Mouse (Mus musculus) liver, embryonic 11.5 days (tissue): ENCODE measurements around the gene 5830411N06Rik. TPM values are rescaled to one million over a fixed set of nuclear protein-coding genes. Genes with fewer than 3 reads are reported as not detected.

Experiments
- ATAC-seq: fragments of 200-750 bp; cut with Nextera tagmentation; replicated peaks from 2 replicates; pipeline ENCODE4 v1.8.0; 2017; ENCODE audit warnings: moderate number of reproducible peaks, mild to moderate bottlenecking, moderate TSS enrichment, moderate library complexity; ENCODE audit not compliant: low FRiP score
- DNase-seq: peaks from one replicate; pipeline ENCODE4 v3.0.0-alpha.2; 2017; ENCODE audit warnings: low spot score
- H3K27ac ChIP-seq: fragments of 300-500 bp; sonication (generic); 2 replicates; pipeline ENCODE4 v1.5.1; 2014; ENCODE audit warnings: mild to moderate bottlenecking, low read depth, low read length, control low read depth
- H3K27me3 ChIP-seq: fragments of 300-500 bp; sonication (generic); replicated peaks from 2 replicates; pipeline ENCODE4 v1.6.1; 2014; ENCODE audit warnings: low read length, mixed read lengths; ENCODE audit not compliant: control insufficient read depth, insufficient read depth
- H3K36me3 ChIP-seq: fragments of 300-500 bp; sonication (generic); 2 replicates; pipeline ENCODE4 v1.6.1; 2014; ENCODE audit warnings: mild to moderate bottlenecking, low read length, moderate library complexity, mixed read lengths; ENCODE audit not compliant: control insufficient read depth, insufficient read depth
- H3K4me1 ChIP-seq: fragments of 300-500 bp; sonication (generic); replicated peaks from 2 replicates; pipeline ENCODE4 v1.6.1; 2014; ENCODE audit warnings: low read length, mixed read lengths; ENCODE audit not compliant: control insufficient read depth, insufficient read depth
- H3K4me2 ChIP-seq: fragments of 300-500 bp; sonication (generic); 2 replicates; pipeline ENCODE4 v1.6.1; 2014; ENCODE audit warnings: mild to moderate bottlenecking, control low read depth, moderate library complexity
- H3K4me3 ChIP-seq: fragments of 300-500 bp; sonication (generic); 2 replicates; pipeline ENCODE4 v1.5.1; 2014; ENCODE audit warnings: low read depth, low read length, control low read depth
- H3K9ac ChIP-seq: fragments of 300-500 bp; sonication (generic); 2 replicates; pipeline ENCODE4 v1.6.1; 2014; ENCODE audit warnings: low read depth, low read length, control low read depth
- H3K9me3 ChIP-seq: fragments of 300-500 bp; sonication (generic); 2 replicates; pipeline ENCODE4 v1.6.1; 2016; ENCODE audit warnings: low read length, inconsistent platforms, mixed read lengths; ENCODE audit not compliant: control insufficient read depth
- WGBS: fragments of 180-500 bp; shearing (Covaris S2); extraction: QIAGEN DNeasy Blood & Tissue Kit; methylation state at CpG from one replicate; pipeline ENCODE4 v1.1.7; 2014; 5-methylcytosine and 5-hydroxymethylcytosine counted together
- polyA plus RNA-seq: library from polyadenylated mRNA; unstranded; fragments of >200 nt; fragmentation: Nextera tagmentation; extraction: Ambion mirVana; gene quantifications from 2 replicates; pipeline ENCODE4 v1.2.1, GENCODE M21; 2014

5830411N06Rik gene
- polyA plus RNA-seq, 1 experiment from 2014 or later, result not detected

DNA sequence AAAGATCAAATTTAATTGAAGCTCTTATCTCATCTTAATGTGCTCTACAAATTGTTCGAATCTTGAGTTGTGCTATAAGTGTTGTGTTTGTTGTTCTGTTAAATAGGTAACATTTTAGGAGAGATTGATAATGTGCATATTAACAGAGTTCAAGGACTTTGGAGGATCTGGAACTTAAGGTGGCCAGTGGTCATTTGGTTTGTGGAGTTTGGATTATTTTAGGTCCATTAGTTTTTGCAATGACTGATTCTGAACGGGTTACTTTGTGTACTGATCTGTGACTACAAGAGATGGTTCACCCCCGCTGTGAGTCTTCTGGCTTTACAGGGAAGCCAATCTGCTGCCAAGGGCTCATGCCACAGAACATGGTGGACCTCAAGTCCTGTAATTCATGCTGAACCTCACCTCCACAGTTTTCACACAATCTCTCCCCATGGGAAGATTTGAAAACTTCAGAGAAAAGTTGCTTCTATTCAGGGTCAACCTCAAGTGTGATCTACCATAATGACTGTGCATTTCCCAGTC lies 72.8 kb downstream of the 5830411N06Rik start:
- Histone ChIP-seq H3K4me2 (no peak overlapping the region), H3K9ac (no peak overlapping the region), H3K9me3 (no peaks in the 10 kb centered on the region), H3K4me3 (no peak overlapping the region), H3K27me3 (no peaks in the 10 kb centered on the region), H3K36me3 (no peaks in the 10 kb centered on the region), H3K4me1 (no peaks in the 10 kb centered on the region), H3K27ac (no peak overlapping the region)
- DNase-seq (no peak), ATAC-seq (no peak)
- WGBS, result 78% methylated on average over 3 of the region's 3 CpGs

DNA sequence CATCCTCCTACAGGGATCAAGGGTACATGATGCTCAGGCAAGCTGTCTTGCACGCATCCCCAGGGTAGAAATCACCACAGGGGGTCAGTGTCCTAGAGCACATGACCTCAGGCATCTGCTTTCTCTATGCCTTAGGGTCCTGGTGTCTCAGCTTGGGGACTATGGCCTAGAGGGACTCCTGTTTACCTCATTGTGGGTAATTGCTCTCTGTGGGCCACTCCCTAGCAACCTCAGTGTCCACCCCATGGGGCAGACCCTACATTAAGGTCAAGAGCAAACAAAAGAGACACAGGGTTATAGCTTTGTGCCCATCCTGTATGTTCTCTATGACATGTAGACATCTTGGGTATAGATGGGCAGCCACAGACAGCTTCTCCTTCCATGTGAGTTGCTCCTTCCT lies 73.5 kb downstream of the 5830411N06Rik start, which contains the start of gene Olfr525:
Gene Olfr525 (plus strand): TSS at position 301 of the 400 bp plus-strand sequence.
- DNase-seq (no peak), ATAC-seq (no peak)
- Histone ChIP-seq H3K4me1 (no peaks in the 10 kb centered on the region), H3K27ac (no peak within 1 kb of the TSS), H3K9me3 (no peaks in the 10 kb centered on the region), H3K36me3 (no peaks in the 10 kb centered on the region), H3K4me2 (no peak within 1 kb of the TSS), H3K4me3 (no peak within 1 kb of the TSS), H3K9ac (no peak within 1 kb of the TSS), H3K27me3 (no peaks in the 10 kb centered on the region)
- WGBS, result 56% methylated on average over 1 of the region's 1 CpGs

GRCm38 (mm10) chr7:140321135-140321534 lies 74.1 kb downstream of the 5830411N06Rik start:
- Histone ChIP-seq H3K9me3 (no peaks in the 10 kb centered on the region), H3K27ac (no peak overlapping the region), H3K4me3 (no peak overlapping the region), H3K36me3 (no peaks in the 10 kb centered on the region), H3K27me3 (no peaks in the 10 kb centered on the region), H3K9ac (no peak overlapping the region), H3K4me2 (no peak overlapping the region), H3K4me1 (no peaks in the 10 kb centered on the region)
- DNase-seq, result no peak
- no peak for ATAC-seq

DNA sequence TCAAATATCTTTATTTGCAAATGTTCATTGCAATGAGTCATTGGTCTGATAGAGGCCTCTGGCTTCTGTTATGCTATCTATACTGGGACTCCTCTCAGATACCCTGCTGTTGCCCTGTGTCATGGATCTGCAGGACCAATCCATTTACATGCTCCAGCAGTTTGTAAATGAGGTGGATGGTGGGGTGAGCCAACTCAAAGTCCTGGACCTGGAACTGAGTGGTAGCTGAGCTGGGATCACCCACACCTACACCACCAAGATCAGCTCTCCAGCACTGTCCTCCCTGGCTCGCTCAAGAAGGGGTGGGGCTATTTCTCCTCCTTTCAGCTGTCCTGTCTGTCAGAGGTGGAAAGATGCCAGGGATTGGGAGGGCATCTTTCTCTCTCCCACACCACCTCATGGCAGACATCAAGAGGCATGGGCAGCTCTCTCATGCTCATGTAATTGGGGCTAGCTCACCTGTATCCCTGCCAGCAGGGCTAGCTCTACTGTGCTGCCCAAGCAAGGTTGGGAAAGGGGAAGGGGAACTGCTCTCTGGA lies 82.8 kb downstream of the 5830411N06Rik start:
- ATAC-seq (no peak), DNase-seq (no peak)
- H3K27ac ChIP-seq, result no peak overlapping the region
- no peaks in the 10 kb centered on the region for H3K4me1 ChIP-seq
- no peaks in the 10 kb centered on the region for H3K36me3 ChIP-seq
- H3K27me3 ChIP-seq, result no peaks in the 10 kb centered on the region
- no peak overlapping the region for H3K4me2 ChIP-seq
- 24% methylated on average over 1 of the region's 1 CpGs for WGBS
- H3K9ac ChIP-seq, result no peak overlapping the region
- no peak overlapping the region for H3K4me3 ChIP-seq
- no peaks in the 10 kb centered on the region for H3K9me3 ChIP-seq

GRCm38 (mm10) chr7:140333717-140334116 lies 86.6 kb downstream of the 5830411N06Rik start, which contains the start of gene Olfr527:
Olfr527 (plus strand) TSS chr7:140334017.
- ATAC-seq (no peak), DNase-seq (no peak)
- no peak within 1 kb of the TSS for H3K4me2 ChIP-seq
- 89% methylated on average over 2 of the region's 2 CpGs for WGBS
- no peak within 1 kb of the TSS for H3K27ac ChIP-seq
- H3K27me3 ChIP-seq, result no peaks in the 10 kb centered on the region
- no peak within 1 kb of the TSS for H3K9ac ChIP-seq
- H3K36me3 ChIP-seq, result no peaks in the 10 kb centered on the region
- no peaks in the 10 kb centered on the region for H3K9me3 ChIP-seq
- H3K4me3 ChIP-seq, result no peak within 1 kb of the TSS
- no peaks in the 10 kb centered on the region for H3K4me1 ChIP-seq

Other genes with a start within 250 kb of the 5830411N06Rik start
- 41.4 and 44.6 TPM in 2 replicates for gene Zfp511, start 210.9 kb upstream of the 5830411N06Rik start, polyA plus RNA-seq
- gene Tubgcp2, start 210.6 kb upstream of the 5830411N06Rik start, polyA plus RNA-seq, result 45.1 and 52.6 TPM in 2 replicates
- gene Msx3, start 198.2 kb upstream of the 5830411N06Rik start, polyA plus RNA-seq, result 0.11 TPM in 1 of 2 replicates, not detected in the other
- 0.19 and 0.52 TPM in 2 replicates for gene Caly, start 164.7 kb upstream of the 5830411N06Rik start, polyA plus RNA-seq
- gene Prap1, start 153.9 kb upstream of the 5830411N06Rik start, polyA plus RNA-seq, result not detected in 2 replicates
- gene Fuom, start 144.8 kb upstream of the 5830411N06Rik start, polyA plus RNA-seq, result 12.7 and 13.5 TPM in 2 replicates
- gene Paox, start 131.5 kb upstream of the 5830411N06Rik start, polyA plus RNA-seq, result 18.2 and 20.7 TPM in 2 replicates
- gene Echs1, start 130.8 kb upstream of the 5830411N06Rik start, polyA plus RNA-seq, result 119 and 129 TPM in 2 replicates
- 41.6 and 46.8 TPM in 2 replicates for gene Mtg1, start 109.7 kb upstream of the 5830411N06Rik start, polyA plus RNA-seq
- gene Sprn, start 92.4 kb upstream of the 5830411N06Rik start, polyA plus RNA-seq, result not detected in 2 replicates
- not detected in 2 replicates for gene Olfr522, start 82.5 kb upstream of the 5830411N06Rik start, polyA plus RNA-seq
- not detected in 2 replicates for gene Olfr523, start 74.1 kb upstream of the 5830411N06Rik start, polyA plus RNA-seq
- not detected in 2 replicates for gene Olfr524, start 41.3 kb upstream of the 5830411N06Rik start, polyA plus RNA-seq
- gene Cd163l1, start 29.0 kb upstream of the 5830411N06Rik start, polyA plus RNA-seq, result 0.09 TPM in 1 of 2 replicates, not detected in the other
- gene Olfr525, start 73.6 kb downstream of the 5830411N06Rik start, polyA plus RNA-seq, result not detected in 2 replicates
- not detected in 2 replicates for gene Olfr527, start 86.7 kb downstream of the 5830411N06Rik start, polyA plus RNA-seq
- gene Olfr60, start 114.4 kb downstream of the 5830411N06Rik start, polyA plus RNA-seq, result not detected in 2 replicates
- not detected in 2 replicates for gene Olfr530, start 129.0 kb downstream of the 5830411N06Rik start, polyA plus RNA-seq
- gene Olfr531, start 155.6 kb downstream of the 5830411N06Rik start, polyA plus RNA-seq, result not detected in 2 replicates
- not detected in 2 replicates for gene Olfr532, start 174.4 kb downstream of the 5830411N06Rik start, polyA plus RNA-seq
- not detected in 2 replicates for gene Olfr533, start 216.1 kb downstream of the 5830411N06Rik start, polyA plus RNA-seq
- gene Olfr535, start 236.9 kb downstream of the 5830411N06Rik start, polyA plus RNA-seq, result not detected in 2 replicates